Mouse (Mus musculus): ENCODE data around the gene Mmp7. TPM values are rescaled to one million over a fixed set of nuclear protein-coding genes. Genes with fewer than 3 reads are reported as not detected.
A peak's percentile ranks its signal among the peaks of the same experiment; 100 is the strongest.

Mmp7 gene
- 0.46 and 0.84 TPM in 2 replicates for polyA plus RNA-seq (2014; fragmentation: Nextera tagmentation; extraction: Ambion mirVana)

GRCm38 (mm10) chr9:7691790-7692189 is at the start of gene Mmp7:
Gene Mmp7, plus strand, starts transcription at chr9:7692090.
- DNase-seq (ENCODE audit: low spot score) (no peak), ATAC-seq (replicated peaks; ENCODE audit: low FRiP score, low TSS enrichment, low read depth) (no peak)
- Histone ChIP-seq H3K4me1 (replicated peaks; ENCODE audit: control insufficient read depth, insufficient read depth, low read length) (no peaks in the 10 kb centered on the region), H3K9ac (ENCODE audit: low read length) (no peak within 1 kb of the TSS), H3K4me3 (ENCODE audit: low read depth, low read length) (no peak within 1 kb of the TSS), H3K9me3 (ENCODE audit: control insufficient read depth, low read length) (no peaks in the 10 kb centered on the region), H3K36me3 (ENCODE audit: control insufficient read depth, insufficient read depth, low read length) (no peaks in the 10 kb centered on the region), H3K4me2 (ENCODE audit: low read length) (no peak within 1 kb of the TSS), H3K27me3 (replicated peaks; ENCODE audit: control insufficient read depth, insufficient read depth, low read length) (no peaks in the 10 kb centered on the region), H3K27ac (ENCODE audit: low read depth) (no peak within 1 kb of the TSS)
- 50% methylated on average over 1 of the region's 1 CpGs for WGBS

DNA sequence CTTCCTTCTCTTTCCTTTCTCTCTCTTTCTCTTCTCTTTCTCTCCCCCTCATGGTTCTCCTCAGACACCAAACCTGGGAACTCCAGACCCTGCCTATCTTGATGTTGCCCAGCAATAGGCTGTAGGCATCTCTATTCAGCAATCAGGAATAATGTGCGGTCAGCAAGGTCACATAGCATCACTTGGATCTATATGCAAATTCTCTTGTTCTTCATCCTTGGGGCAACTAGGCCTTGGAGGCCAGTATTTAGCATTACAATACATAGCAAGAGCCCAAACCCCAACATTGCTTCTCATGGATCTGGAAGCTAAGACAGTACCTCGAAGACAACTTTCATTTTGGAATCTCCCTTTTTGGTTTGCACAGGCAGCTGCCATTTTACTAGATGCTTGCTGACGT is 44.0 kb upstream of the Mmp7 start:
- no peak overlapping the region for H3K4me2 ChIP-seq (ENCODE audit: low read length)
- no peaks in the 10 kb centered on the region for H3K9me3 ChIP-seq (ENCODE audit: control insufficient read depth, low read length)
- H3K27me3 ChIP-seq (replicated peaks; ENCODE audit: control insufficient read depth, insufficient read depth, low read length): no peaks in the 10 kb centered on the region
- 90% methylated on average over 3 of the region's 3 CpGs for WGBS
- no peak overlapping the region for H3K4me3 ChIP-seq (ENCODE audit: low read depth, low read length)
- no peaks in the 10 kb centered on the region for H3K36me3 ChIP-seq (ENCODE audit: control insufficient read depth, insufficient read depth, low read length)
- no peak overlapping the region for H3K27ac ChIP-seq (ENCODE audit: low read depth)
- no peaks in the 10 kb centered on the region for H3K4me1 ChIP-seq (replicated peaks; ENCODE audit: control insufficient read depth, insufficient read depth, low read length)
- DNase-seq (ENCODE audit: low spot score) (no peak), ATAC-seq (replicated peaks; ENCODE audit: low FRiP score, low TSS enrichment, low read depth) (no peak)
- H3K9ac ChIP-seq (ENCODE audit: low read length): no peak overlapping the region

GRCm38 (mm10) chr9:7650397-7651180 is 41.3 kb upstream of the Mmp7 start:
- Histone ChIP-seq H3K9me3 (ENCODE audit: control insufficient read depth, low read length) (no peaks in the 10 kb centered on the region), H3K27ac (ENCODE audit: low read depth) (no peak overlapping the region), H3K4me3 (ENCODE audit: low read depth, low read length) (no peak overlapping the region), H3K9ac (ENCODE audit: low read length) (no peak overlapping the region), H3K4me2 (ENCODE audit: low read length) (no peak overlapping the region), H3K36me3 (ENCODE audit: control insufficient read depth, insufficient read depth, low read length) (no peaks in the 10 kb centered on the region), H3K4me1 (replicated peaks; ENCODE audit: control insufficient read depth, insufficient read depth, low read length) (no peaks in the 10 kb centered on the region), H3K27me3 (replicated peaks; ENCODE audit: control insufficient read depth, insufficient read depth, low read length) (no peaks in the 10 kb centered on the region)
- WGBS: 70% methylated on average over 5 of the region's 5 CpGs
- DNase-seq (ENCODE audit: low spot score) (peak; percentile 44), ATAC-seq (replicated peaks; ENCODE audit: low FRiP score, low TSS enrichment, low read depth) (no peak)

DNA sequence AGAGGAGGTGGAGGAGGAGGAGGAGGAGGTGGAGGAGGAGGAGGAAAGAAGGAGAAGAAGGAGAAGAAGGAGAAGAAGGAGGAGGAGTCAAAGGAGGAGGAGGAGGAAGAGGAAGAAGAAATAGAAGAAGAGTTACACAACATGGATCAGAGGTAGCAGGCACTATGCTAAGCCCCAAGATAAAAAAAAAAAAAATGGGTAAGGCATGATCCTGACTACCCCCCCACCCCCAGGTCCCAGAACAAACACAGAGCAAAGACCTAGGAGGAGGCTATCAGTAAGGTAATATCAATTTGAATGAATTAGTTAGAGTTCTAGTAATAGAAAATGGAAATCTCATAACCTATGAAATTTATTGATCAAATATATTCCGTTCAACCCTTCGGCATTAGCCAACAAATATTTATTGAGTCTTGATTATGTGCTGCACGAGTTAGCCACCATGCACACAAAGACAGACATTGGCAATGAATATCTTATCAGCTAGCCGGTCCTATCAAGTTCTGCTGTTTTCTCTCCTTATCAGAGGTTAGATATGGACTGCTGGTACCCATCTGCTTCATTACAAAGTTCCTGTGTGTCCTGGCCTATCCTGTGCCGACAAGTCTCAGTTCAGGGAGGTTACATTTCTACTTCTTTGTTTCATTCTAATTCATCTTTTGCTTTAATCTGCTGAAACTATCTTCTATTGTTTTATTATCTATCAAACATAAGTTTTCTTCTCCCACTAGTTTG is 39.4 kb upstream of the Mmp7 start:
- Histone ChIP-seq H3K36me3 (ENCODE audit: control insufficient read depth, insufficient read depth, low read length) (no peaks in the 10 kb centered on the region), H3K27me3 (replicated peaks; ENCODE audit: control insufficient read depth, insufficient read depth, low read length) (no peaks in the 10 kb centered on the region), H3K9me3 (ENCODE audit: control insufficient read depth, low read length) (no peaks in the 10 kb centered on the region), H3K4me1 (replicated peaks; ENCODE audit: control insufficient read depth, insufficient read depth, low read length) (no peaks in the 10 kb centered on the region), H3K9ac (ENCODE audit: low read length) (no peak overlapping the region), H3K4me2 (ENCODE audit: low read length) (no peak overlapping the region), H3K27ac (ENCODE audit: low read depth) (no peak overlapping the region), H3K4me3 (ENCODE audit: low read depth, low read length) (no peak overlapping the region)
- no peak for DNase-seq (ENCODE audit: low spot score)
- peak; percentile 69; the same call in 1 of the 2 replicates for ATAC-seq (replicated peaks; ENCODE audit: low FRiP score, low TSS enrichment, low read depth)
- 65% methylated on average over 5 of the region's 5 CpGs for WGBS

- H3K4me2 ChIP-seq (ENCODE audit: low read length): no peak overlapping the region
- ATAC-seq (replicated peaks; ENCODE audit: low FRiP score, low TSS enrichment, low read depth): peak; percentile 59
- no peak overlapping the region for H3K4me3 ChIP-seq (ENCODE audit: low read depth, low read length)
- no peak overlapping the region for H3K27ac ChIP-seq (ENCODE audit: low read depth)
- no peaks in the 10 kb centered on the region for H3K9me3 ChIP-seq (ENCODE audit: control insufficient read depth, low read length)
- H3K27me3 ChIP-seq (replicated peaks; ENCODE audit: control insufficient read depth, insufficient read depth, low read length): no peaks in the 10 kb centered on the region
- no peaks in the 10 kb centered on the region for H3K4me1 ChIP-seq (replicated peaks; ENCODE audit: control insufficient read depth, insufficient read depth, low read length)
- WGBS: 62% methylated on average over 4 of the region's 4 CpGs
- DNase-seq (ENCODE audit: low spot score): peak; percentile 48
- H3K36me3 ChIP-seq (ENCODE audit: control insufficient read depth, insufficient read depth, low read length): no peaks in the 10 kb centered on the region
- H3K9ac ChIP-seq (ENCODE audit: low read length): no peak overlapping the region
These were observed 33.9 kb upstream of the Mmp7 start for GRCm38 (mm10) chr9:7657946-7658345.

DNA sequence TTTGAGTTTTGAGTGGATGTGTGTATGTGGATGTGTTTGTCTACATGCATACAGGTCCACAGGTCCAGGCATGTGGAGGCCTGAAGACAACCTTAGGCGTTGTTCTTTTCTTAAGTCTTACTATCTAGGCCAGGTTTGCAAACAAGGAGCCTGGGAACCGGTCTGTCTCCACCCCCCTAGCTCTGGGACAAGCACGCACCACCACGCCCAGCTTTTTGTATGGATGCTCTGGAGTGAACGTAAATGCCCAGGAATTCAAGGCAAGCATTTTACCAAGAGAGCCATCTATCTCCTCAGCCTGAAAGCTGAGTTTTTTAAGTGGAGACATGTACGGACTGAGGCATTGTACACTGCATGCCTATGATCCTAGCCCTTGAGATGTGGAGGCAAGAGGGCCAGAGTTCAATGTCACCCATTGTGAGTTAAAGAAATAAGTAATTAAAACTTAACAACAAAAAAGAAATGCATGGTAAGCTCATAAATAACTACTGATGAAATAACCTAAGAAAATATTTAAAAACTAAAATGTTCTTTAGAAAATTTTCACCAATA is 32.3 kb upstream of the Mmp7 start:
- Histone ChIP-seq H3K27ac (ENCODE audit: low read depth) (no peak overlapping the region), H3K4me2 (ENCODE audit: low read length) (no peak overlapping the region), H3K36me3 (ENCODE audit: control insufficient read depth, insufficient read depth, low read length) (no peaks in the 10 kb centered on the region), H3K9ac (ENCODE audit: low read length) (no peak overlapping the region), H3K9me3 (ENCODE audit: control insufficient read depth, low read length) (no peaks in the 10 kb centered on the region), H3K4me1 (replicated peaks; ENCODE audit: control insufficient read depth, insufficient read depth, low read length) (no peaks in the 10 kb centered on the region), H3K4me3 (ENCODE audit: low read depth, low read length) (no peak overlapping the region), H3K27me3 (replicated peaks; ENCODE audit: control insufficient read depth, insufficient read depth, low read length) (no peaks in the 10 kb centered on the region)
- WGBS: 64% methylated on average over 6 of the region's 6 CpGs
- no peak for ATAC-seq (replicated peaks; ENCODE audit: low FRiP score, low TSS enrichment, low read depth)
- DNase-seq (ENCODE audit: low spot score): no peak

GRCm38 (mm10) chr9:7661371-7661770 is 30.5 kb upstream of the Mmp7 start:
- WGBS: 95% methylated on average over 1 of the region's 1 CpGs
- no peak for ATAC-seq (replicated peaks; ENCODE audit: low FRiP score, low TSS enrichment, low read depth)
- H3K4me2 ChIP-seq (ENCODE audit: low read length): no peak overlapping the region

GRCm38 (mm10) chr9:7669674-7670073 is 22.2 kb upstream of the Mmp7 start:
- WGBS: 87% methylated on average over 1 of the region's 1 CpGs
- Histone ChIP-seq H3K27me3 (replicated peaks; ENCODE audit: control insufficient read depth, insufficient read depth, low read length) (no peaks in the 10 kb centered on the region), H3K36me3 (ENCODE audit: control insufficient read depth, insufficient read depth, low read length) (no peaks in the 10 kb centered on the region), H3K4me3 (ENCODE audit: low read depth, low read length) (no peak overlapping the region), H3K4me2 (ENCODE audit: low read length) (no peak overlapping the region), H3K4me1 (replicated peaks; ENCODE audit: control insufficient read depth, insufficient read depth, low read length) (no peaks in the 10 kb centered on the region), H3K9me3 (ENCODE audit: control insufficient read depth, low read length) (no peaks in the 10 kb centered on the region), H3K27ac (ENCODE audit: low read depth) (no peak overlapping the region), H3K9ac (ENCODE audit: low read length) (no peak overlapping the region)
- ATAC-seq (replicated peaks; ENCODE audit: low FRiP score, low TSS enrichment, low read depth): no peak
- DNase-seq (ENCODE audit: low spot score): no peak

More at GRCm38 (mm10) chr9:7661371-7661770, 30.5 kb upstream of the Mmp7 start:
- Histone ChIP-seq H3K4me3 (ENCODE audit: low read depth, low read length) (no peak overlapping the region), H3K9me3 (ENCODE audit: control insufficient read depth, low read length) (no peaks in the 10 kb centered on the region), H3K4me1 (replicated peaks; ENCODE audit: control insufficient read depth, insufficient read depth, low read length) (no peaks in the 10 kb centered on the region), H3K27me3 (replicated peaks; ENCODE audit: control insufficient read depth, insufficient read depth, low read length) (no peaks in the 10 kb centered on the region), H3K9ac (ENCODE audit: low read length) (no peak overlapping the region), H3K27ac (ENCODE audit: low read depth) (no peak overlapping the region), H3K36me3 (ENCODE audit: control insufficient read depth, insufficient read depth, low read length) (no peaks in the 10 kb centered on the region)
- DNase-seq (ENCODE audit: low spot score): no peak
